Mouse (Mus musculus) frontal cortex, adult (tissue): ENCODE measurements around the gene Tmem54.
A peak's percentile ranks its signal among the peaks of the same experiment; 100 is the strongest.

Source experiments
- ATAC-seq: cut with Nextera tagmentation; 2 replicates; pipeline ENCODE4 v1.9.2; 2017; ENCODE audit warnings: mild to moderate bottlenecking, moderate library complexity, mixed read lengths; ENCODE audit not compliant: low TSS enrichment

The Tmem54 gene

GRCm38 (mm10) chr4:129105356-129105755 is at the start of gene Tmem54:
Tmem54 (plus strand) TSS chr4:129105548.
- no peak for ATAC-seq

GRCm38 (mm10) chr4:129055562-129055961 is 49.8 kb upstream of the Tmem54 start:
- no peak for ATAC-seq

DNA sequence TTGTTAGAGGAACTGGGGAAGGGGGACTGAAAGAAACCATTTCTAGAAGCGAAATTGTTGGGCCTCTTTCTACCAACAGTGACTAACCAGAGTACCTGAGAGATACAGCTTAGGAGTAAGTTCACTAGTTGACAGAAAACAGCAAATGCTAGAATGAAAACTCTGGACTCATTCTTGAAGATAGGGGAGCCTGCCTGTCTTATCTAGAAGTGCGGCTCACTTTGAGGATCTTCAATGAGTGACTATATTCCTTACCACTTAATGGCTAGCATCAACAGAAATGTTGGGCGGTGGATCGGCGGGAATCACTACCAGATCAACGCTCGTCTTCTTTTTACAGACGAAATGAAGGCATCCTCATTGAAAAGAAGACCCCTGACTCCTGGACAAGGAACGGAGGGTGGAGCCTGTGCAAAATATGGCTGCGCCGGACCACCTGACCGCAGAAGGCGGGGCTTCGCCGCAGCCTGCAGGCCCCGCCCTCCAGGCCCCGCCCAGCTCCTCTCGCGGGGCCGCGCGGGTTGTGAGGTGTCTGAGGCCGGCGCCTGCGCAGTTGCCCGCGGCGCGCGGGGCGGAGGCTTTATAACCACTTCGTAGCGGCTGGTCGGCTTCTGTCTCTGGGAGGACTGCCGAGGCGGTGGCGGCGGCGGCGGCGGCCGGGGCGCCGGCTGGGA is 47.7 kb upstream of the Tmem54 start:
- peak; percentile 90 for ATAC-seq

- ATAC-seq = peak; percentile 48
Measured at GRCm38 (mm10) chr4:129058207-129059092, 46.9 kb upstream of the Tmem54 start, which contains the start of gene Rnf19b. Rnf19b (plus strand) TSS chr4:129058271.

DNA sequence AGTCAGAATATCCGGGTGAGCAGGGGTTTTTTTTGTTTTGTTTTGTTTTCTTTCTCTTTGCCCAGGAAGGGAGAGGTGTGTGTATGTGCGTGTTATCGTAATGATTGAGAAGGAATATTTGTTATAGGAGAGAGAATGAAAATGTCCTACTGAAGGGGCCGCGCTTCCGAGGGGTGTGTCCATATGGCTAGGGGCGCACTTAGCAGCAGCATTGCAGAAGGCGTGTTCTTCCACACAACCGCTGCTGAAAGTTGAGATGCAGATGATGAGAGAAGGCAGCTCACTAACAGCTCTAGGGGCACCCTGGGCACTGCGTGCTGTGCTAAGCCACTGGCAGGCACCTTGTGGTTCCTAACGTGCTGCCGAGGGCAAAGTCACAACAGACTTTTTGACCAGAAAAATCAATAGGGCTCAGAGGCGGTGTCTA is 46.2 kb upstream of the Tmem54 start:
- ATAC-seq = no peak

DNA sequence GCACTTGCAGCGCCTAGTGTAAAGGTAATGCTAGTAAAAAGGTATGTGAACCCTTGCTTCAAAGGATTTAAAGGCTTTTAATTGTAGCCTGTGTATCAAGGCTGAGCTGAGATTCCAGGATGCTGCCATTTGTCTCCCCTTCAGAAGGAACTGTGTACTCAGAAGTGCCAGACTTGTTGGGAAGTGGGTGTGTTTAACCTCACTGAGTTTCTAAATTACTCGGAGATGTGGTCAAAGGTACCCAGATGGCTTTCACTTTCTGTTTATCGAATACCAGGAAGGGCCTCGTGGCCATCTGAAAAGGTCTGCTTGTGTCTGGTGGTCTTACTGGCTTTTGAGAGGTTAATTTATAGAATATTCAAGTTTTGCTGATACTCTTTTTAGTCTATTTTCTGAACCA is 45.4 kb upstream of the Tmem54 start:
- no peak for ATAC-seq

- ATAC-seq = no peak
Measured at GRCm38 (mm10) chr4:129061486-129061885, 43.9 kb upstream of the Tmem54 start.

DNA sequence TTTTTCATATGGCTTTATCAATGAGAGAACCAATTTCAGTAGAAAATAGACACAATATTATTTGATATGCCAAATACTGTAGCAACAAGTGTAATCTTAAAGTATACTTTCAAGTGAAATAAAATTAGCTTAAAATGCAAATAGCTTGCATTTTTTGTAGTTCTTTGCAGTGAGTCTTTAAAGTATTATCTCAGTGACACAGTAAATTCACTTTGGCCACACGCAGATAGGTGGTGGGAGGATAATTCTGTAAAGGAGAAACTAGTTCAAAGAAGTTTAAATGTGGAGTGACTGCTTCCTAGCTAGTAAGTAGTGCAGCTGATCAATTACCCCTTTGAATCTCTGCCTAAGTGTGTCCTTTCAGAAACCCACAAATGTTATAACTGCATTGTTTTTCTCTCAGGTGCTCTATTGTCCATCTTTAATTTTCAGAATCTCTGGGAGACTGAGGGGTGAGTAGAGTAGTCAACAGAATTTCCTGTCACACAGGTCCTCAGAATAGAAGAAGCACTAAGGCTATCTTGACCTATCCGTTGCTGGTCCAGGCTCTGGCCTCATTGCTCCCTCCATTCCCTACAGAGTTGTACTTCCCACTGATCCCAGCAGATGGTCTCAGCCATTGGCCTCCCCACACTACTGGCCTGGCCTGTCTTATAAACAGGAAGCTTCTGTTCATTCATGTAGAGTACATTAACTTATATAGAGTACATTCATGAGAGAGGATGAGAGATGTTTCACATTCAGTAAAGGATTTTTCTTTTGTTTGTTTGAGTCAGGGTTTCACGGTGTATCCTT is 42.9 kb upstream of the Tmem54 start:
- ATAC-seq = no peak

- no peak for ATAC-seq
Measured at GRCm38 (mm10) chr4:129065688-129066236, 39.6 kb upstream of the Tmem54 start.

GRCm38 (mm10) chr4:129067638-129068415 is 37.5 kb upstream of the Tmem54 start:
- no peak for ATAC-seq

DNA sequence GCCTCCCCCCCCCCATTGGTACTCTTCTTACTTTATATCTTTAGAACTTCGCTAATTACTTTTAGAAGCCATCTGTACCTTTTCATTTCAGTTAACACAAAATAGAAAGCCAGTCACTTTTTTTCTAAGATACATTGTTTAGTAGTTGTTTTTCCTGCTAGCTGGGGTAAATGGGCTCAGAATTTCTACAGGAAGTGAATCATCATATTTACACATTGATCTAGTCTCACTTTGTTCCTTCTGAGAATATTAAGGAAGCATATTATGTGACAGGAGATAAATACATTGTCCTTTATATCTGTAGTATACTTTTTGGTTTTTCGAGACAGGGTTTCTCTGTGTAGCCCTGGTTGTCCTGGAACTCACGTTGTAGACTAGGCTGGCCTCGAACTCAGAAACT is 36.5 kb upstream of the Tmem54 start:
- ATAC-seq = no peak

GRCm38 (mm10) chr4:129079126-129079525 is 26.2 kb upstream of the Tmem54 start:
- ATAC-seq = no peak

DNA sequence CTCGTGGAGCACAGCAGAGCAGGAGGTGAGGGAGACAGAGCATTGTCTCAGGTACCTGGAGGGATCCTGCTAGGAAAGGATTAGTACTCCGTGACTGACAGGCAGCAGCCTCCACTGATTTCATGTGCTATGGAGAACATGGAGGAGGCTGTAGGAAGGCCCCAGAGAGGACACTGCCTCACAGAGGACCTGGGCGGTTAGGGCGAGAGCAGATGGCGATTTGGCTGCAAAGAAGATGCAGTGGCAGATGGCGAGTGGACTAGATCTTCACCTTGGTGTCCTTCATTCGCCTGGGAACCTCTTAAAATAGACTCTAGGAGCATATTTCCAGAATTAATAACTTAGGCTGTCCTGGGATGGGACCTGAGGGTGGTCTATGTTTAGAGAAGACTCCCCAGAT is 24.3 kb upstream of the Tmem54 start:
- ATAC-seq = no peak

DNA sequence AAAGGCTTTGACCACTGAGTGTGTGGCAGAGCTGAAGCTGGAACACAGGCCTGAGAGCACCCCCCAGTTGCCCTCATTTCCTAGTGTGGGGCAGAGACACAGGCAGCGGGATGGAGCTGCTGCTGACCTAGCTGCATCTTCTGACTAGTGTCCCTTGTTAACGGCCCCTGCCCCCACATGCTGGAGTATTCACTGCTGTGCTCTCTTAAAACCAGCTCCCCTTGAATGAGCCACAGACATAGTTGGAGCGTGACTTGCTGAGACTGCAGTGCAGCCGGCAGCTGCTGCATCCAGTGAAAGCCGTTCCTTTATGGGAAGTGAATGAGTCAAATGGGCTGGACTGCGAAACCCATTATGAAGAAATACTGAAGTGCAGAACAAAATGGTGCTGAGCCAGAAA is 23.8 kb upstream of the Tmem54 start:
- peak; percentile 61; the same call in 1 of the 2 replicates for ATAC-seq

DNA sequence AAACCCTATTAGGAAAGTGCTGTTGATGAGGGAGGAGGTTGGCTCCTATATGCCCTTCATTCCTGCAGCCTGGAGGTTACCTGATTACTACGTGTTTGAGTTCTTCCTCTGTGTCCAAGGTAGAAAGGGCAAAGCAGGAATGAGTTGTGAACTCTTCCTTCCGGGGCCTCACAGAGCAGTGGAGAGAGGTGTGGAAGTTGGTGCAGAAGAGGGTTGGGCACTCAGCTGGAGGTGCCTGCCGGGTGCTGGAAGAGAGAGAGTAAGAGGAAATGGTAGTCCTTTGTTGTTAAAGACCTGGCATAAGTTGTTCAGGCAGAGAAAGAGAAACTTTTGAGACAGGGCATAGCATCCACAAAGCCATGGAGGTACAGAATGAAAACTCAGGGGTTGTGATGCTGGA is 23.4 kb upstream of the Tmem54 start:
- no peak for ATAC-seq

- ATAC-seq = peak; percentile 82
Measured at GRCm38 (mm10) chr4:129082379-129083115, 22.8 kb upstream of the Tmem54 start.

DNA sequence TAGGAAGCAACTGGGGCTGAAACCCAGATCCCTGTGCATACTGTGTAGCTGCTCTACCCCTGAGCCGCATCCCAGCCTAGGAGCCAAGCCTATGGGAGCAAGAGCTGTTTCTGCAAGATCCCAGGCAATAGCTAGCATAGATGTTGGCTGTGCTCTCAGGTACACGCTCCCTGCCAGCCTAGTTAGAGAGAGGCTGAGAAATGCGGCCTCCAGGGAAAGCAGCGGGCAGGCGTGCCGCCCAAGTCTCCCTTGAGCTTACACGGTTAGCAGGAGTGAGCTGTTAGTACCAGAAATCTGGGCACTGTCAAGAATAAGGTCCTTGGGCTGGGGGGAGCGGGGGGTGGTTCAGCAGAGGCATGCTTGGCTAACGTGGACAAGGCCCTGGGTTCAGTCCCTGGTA is 20.5 kb upstream of the Tmem54 start:
- ATAC-seq = no peak

- ATAC-seq = peak; percentile 60; the same call in 1 of the 2 replicates
Measured at GRCm38 (mm10) chr4:129086078-129086477, 19.3 kb upstream of the Tmem54 start.

GRCm38 (mm10) chr4:129087850-129088249 is 17.5 kb upstream of the Tmem54 start:
- ATAC-seq = no peak

- no peak for ATAC-seq
Measured at GRCm38 (mm10) chr4:129095276-129095675, 10.1 kb upstream of the Tmem54 start.
